1 mouse cellular context compared by ENCODE assay signal in the genomic region with DNA sequence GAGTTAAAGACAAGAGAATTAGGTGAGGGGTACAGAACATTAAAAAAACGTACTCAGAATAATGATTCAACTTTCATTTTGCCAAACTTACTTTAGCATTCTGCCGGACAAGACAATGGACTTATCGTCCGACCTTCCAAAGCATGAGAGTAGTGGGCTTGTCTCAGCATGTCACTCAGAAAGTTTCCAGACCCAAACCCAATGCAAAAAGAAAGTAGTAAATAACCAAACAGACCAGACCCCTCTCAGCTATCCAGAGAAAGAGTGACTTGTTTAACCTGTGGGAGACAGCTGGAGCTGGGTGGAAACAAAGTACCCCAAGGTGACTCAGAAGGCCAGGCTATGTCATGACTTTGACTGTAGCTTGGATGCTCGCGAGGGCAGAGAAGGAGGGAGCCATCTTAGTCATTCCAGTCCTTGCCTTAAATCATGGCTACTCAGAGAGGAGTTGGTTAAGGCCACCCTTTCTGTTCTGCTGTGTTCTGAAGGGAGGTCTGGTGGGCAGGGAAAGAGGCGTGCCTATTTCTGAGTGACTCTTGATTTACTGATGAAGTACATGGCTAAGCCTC.
TF ChIP-seq lines count a peak whose summit lies in the region.

No protein-coding gene starts in this region.

TF ChIP-seq in CH12.LX, 34 proteins besides CTCF, POLR2A, EP300 and RAD21 (continued from another document):
- TF ChIP-seq POLR2AphosphoS2 (IDR thresholded peaks at IDR 0.05; ENCODE audit: low read depth, low read length) (peak; percentile 32; the same call in 1 of the 2 replicates), SIN3A (IDR thresholded peaks at IDR 0.05; ENCODE audit: low read length) (no peak; the same call in 1 of the 2 replicates), MAFK (IDR thresholded peaks at IDR 0.05; ENCODE audit: insufficient replicate concordance, low read length) (no peak), ZKSCAN1 (IDR thresholded peaks at IDR 0.05; ENCODE audit: borderline replicate concordance, low read depth, low read length) (no peak), RCOR1 (conservative IDR thresholded peaks at IDR 0.05; ENCODE audit: low read depth, low read length) (peak; percentile 22; the same call in 1 of the 2 replicates), MAX (IDR thresholded peaks at IDR 0.05; ENCODE audit: low read length) (peak; percentile 52; the same call in 1 of the 2 replicates), E2F4 (IDR thresholded peaks at IDR 0.05; ENCODE audit: insufficient replicate concordance, low read depth, low read length) (no peak), BHLHE40 (IDR thresholded peaks at IDR 0.05; ENCODE audit: low read depth, low read length) (0 out of 2 replicates have a peak, but pooled peaks have one; percentile 29), JUND (conservative IDR thresholded peaks at IDR 0.05; ENCODE audit: low read depth, low read length) (peak; percentile 75), SMC3 (IDR thresholded peaks at IDR 0.05; ENCODE audit: low read depth, low read length) (no peak), TBP (conservative IDR thresholded peaks at IDR 0.05; ENCODE audit: low read depth, low read length) (0 out of 2 replicates have a peak, but pooled peaks have one; percentile 52), USF1 (IDR thresholded peaks at IDR 0.05; ENCODE audit: low read depth, low read length) (no peak), MAZ (IDR thresholded peaks at IDR 0.05; ENCODE audit: low read depth, low read length) (no peak), ZC3H11A (IDR thresholded peaks at IDR 0.05; ENCODE audit: low read depth, low read length) (no peak), CHD1 (IDR thresholded peaks at IDR 0.05; ENCODE audit: low read depth, low read length) (peak; percentile 93), NELFE (IDR thresholded peaks at IDR 0.05; ENCODE audit: low read depth, low read length) (peak; percentile 47; the same call in 1 of the 2 replicates), UBTF (IDR thresholded peaks at IDR 0.05; ENCODE audit: low read depth, low read length) (no peak), MYC (IDR thresholded peaks at IDR 0.05; ENCODE audit: low read depth, low read length) (0 out of 2 replicates have a peak, but pooled peaks have one; percentile 40), GABPA (IDR thresholded peaks at IDR 0.05; ENCODE audit: insufficient replicate concordance, low read depth, low read length) (no peak), HCFC1 (IDR thresholded peaks at IDR 0.05; ENCODE audit: low read depth, low read length) (peak; percentile 16; the same call in 1 of the 2 replicates), ZMIZ1 (IDR thresholded peaks at IDR 0.05; ENCODE audit: low read depth, low read length) (no peak), JUN (IDR thresholded peaks at IDR 0.05; ENCODE audit: insufficient read depth, low read depth, low read length) (peak; percentile 61), NRF1 (IDR thresholded peaks at IDR 0.05; ENCODE audit: low read depth, low read length) (0 out of 2 replicates have a peak, but pooled peaks have one; percentile 17)
